Mouse (Mus musculus) lung, adult 2 months (tissue): ENCODE measurements around the gene Gm6592.
A peak's percentile ranks its signal among the peaks of the same experiment; 100 is the strongest.

ENCODE experiments used
- CTCF ChIP-seq: fragments of 200-500 bp; IDR thresholded peaks from 2 replicates; pipeline ENCODE4 v1.5.1; 2011; ENCODE audit warnings: mild to moderate bottlenecking, low read length, control low read depth; ENCODE audit not compliant: insufficient read depth
- POLR2A ChIP-seq: fragments of 200-500 bp; IDR thresholded peaks from 2 replicates; pipeline ENCODE4 v1.6.1; 2011; ENCODE audit warnings: low read depth, mild to moderate bottlenecking, control low read depth, low read length, borderline replicate concordance; ENCODE audit errors: extremely low read depth

GRCm38 (mm10) chrX:8832043-8832442 is 11.8 kb upstream of the Gm6592 start:
- peak; percentile 21; the same call in 1 of the 2 replicates for TF ChIP-seq CTCF
- TF ChIP-seq POLR2A: no peak
